Mouse (Mus musculus): Measurements from ENCODE around the gene Armc2.
"Not testable (repeated sequence)": the region's sequence is repeated elsewhere in the genome, so short reads cannot be mapped to it uniquely, and the experiment has no call there.

Armc2 gene

GRCm38 (mm10) chr10:41967915-41968635, 50.2 kb downstream of the Armc2 start:
- DNase-seq (ENCODE audit: low spot score): no peak

- DNase-seq (ENCODE audit: low spot score): peak; percentile 10
Measured at GRCm38 (mm10) chr10:41962725-41963124, 55.5 kb downstream of the Armc2 start.

GRCm38 (mm10) chr10:41959808-41960207, 58.4 kb downstream of the Armc2 start:
- DNase-seq (ENCODE audit: low spot score): peak; percentile 30

- DNase-seq (ENCODE audit: low spot score): no peak
Measured at GRCm38 (mm10) chr10:41958677-41959274, 59.5 kb downstream of the Armc2 start.

- no peak for DNase-seq (ENCODE audit: low spot score)
Measured at GRCm38 (mm10) chr10:41957421-41958225, 60.6 kb downstream of the Armc2 start.

- no peak for DNase-seq (ENCODE audit: low spot score)
Measured at GRCm38 (mm10) chr10:41953528-41953864, 64.7 kb downstream of the Armc2 start.

GRCm38 (mm10) chr10:41952850-41953527, 65.3 kb downstream of the Armc2 start:
- DNase-seq (ENCODE audit: low spot score): no peak

GRCm38 (mm10) chr10:41952354-41952753, 65.9 kb downstream of the Armc2 start:
- DNase-seq (ENCODE audit: low spot score): not testable (repeated sequence)

- DNase-seq (ENCODE audit: low spot score): no peak
Measured at GRCm38 (mm10) chr10:41939090-41939489, 79.2 kb downstream of the Armc2 start.

- peak; percentile 51 for DNase-seq (ENCODE audit: low spot score)
Measured at GRCm38 (mm10) chr10:41937176-41937575, 81.1 kb downstream of the Armc2 start.

GRCm38 (mm10) chr10:41936100-41936499, 82.1 kb downstream of the Armc2 start:
- DNase-seq (ENCODE audit: low spot score): peak; percentile 52

GRCm38 (mm10) chr10:41935476-41935829, 82.8 kb downstream of the Armc2 start:
- DNase-seq (ENCODE audit: low spot score): no peak

- peak; percentile 86 for DNase-seq (ENCODE audit: low spot score)
Measured at GRCm38 (mm10) chr10:41934633-41935475, 83.4 kb downstream of the Armc2 start.

- peak; percentile 42 for DNase-seq (ENCODE audit: low spot score)
Measured at GRCm38 (mm10) chr10:41933536-41933935, 84.7 kb downstream of the Armc2 start.

GRCm38 (mm10) chr10:41932943-41933342, 85.3 kb downstream of the Armc2 start:
- no peak for DNase-seq (ENCODE audit: low spot score)

- DNase-seq (ENCODE audit: low spot score): no peak
Measured at GRCm38 (mm10) chr10:41931962-41932361, 86.3 kb downstream of the Armc2 start.

- no peak for DNase-seq (ENCODE audit: low spot score)
Measured at GRCm38 (mm10) chr10:41930966-41931365, 87.3 kb downstream of the Armc2 start.

GRCm38 (mm10) chr10:41926726-41927125, 91.5 kb downstream of the Armc2 start:
- DNase-seq (ENCODE audit: low spot score): no peak

GRCm38 (mm10) chr10:41912290-41912994, 105.8 kb downstream of the Armc2 start:
- no peak for DNase-seq (ENCODE audit: low spot score)

GRCm38 (mm10) chr10:41908899-41909298, 109.3 kb downstream of the Armc2 start:
- DNase-seq (ENCODE audit: low spot score): no peak

- no peak for DNase-seq (ENCODE audit: low spot score)
Measured at GRCm38 (mm10) chr10:41907950-41908349, 110.3 kb downstream of the Armc2 start.
